Mouse (Mus musculus) embryonic facial prominence, embryonic 15.5 days (tissue): Measurements from ENCODE around the gene Crygc. TPM values are rescaled to one million over a fixed set of nuclear protein-coding genes. Genes with fewer than 3 reads are reported as not detected.

ENCODE experiments used
- polyA plus RNA-seq: library from polyadenylated mRNA; unstranded; fragments of >200 nt; fragmentation: Nextera tagmentation; extraction: Ambion mirVana; gene quantifications from 2 replicates; pipeline ENCODE4 v1.2.1, GENCODE M21; 2015

The Crygc gene
- polyA plus RNA-seq, 1 experiment from 2014 or later, result 1.8 TPM

Other genes starting within 250 kb of the Crygc start
- 6.8 and 7.6 TPM in 2 replicates for gene Plekhm3, start 116.9 kb downstream of the Crygc start, polyA plus RNA-seq
- 0.09 TPM in 1 of 2 replicates, not detected in the other for gene Akr1cl, start 40.9 kb downstream of the Crygc start, polyA plus RNA-seq
- gene Cryge, start 22.5 kb downstream of the Crygc start, polyA plus RNA-seq, result 1.8 and 2.4 TPM in 2 replicates
- gene Crygd, start 10.2 kb downstream of the Crygc start, polyA plus RNA-seq, result 1.9 and 2.0 TPM in 2 replicates
- gene Crygb, start 8.6 kb upstream of the Crygc start, polyA plus RNA-seq, result 2.7 and 4.1 TPM in 2 replicates
- gene Cryga, start 29.7 kb upstream of the Crygc start, polyA plus RNA-seq, result 5.7 and 7.3 TPM in 2 replicates
- gene Gm28845, start 45.9 kb upstream of the Crygc start, polyA plus RNA-seq, result not detected in 2 replicates
- gene D630023F18Rik, start 49.5 kb upstream of the Crygc start, polyA plus RNA-seq, result 0.27 and 0.33 TPM in 2 replicates
- 125 and 126 TPM in 2 replicates for gene Idh1, start 112.8 kb upstream of the Crygc start, polyA plus RNA-seq
- gene Pikfyve, start 113.0 kb upstream of the Crygc start, polyA plus RNA-seq, result 10.7 and 10.9 TPM in 2 replicates
- 0.17 and 0.24 TPM in 2 replicates for gene Pth2r, start 208.4 kb upstream of the Crygc start, polyA plus RNA-seq